Mouse (Mus musculus) bone marrow, adult 2 months (tissue): ENCODE measurements at regions not wholly inside any gene's neighbourhood (a gene's known extent, or its start where the extent isn't known, plus 50 kb on each side); places are given as distances from the start of the nearest gene placed in this dataset.

Experiments
- H3K27ac ChIP-seq: fragments of 200-500 bp; 2 replicates; pipeline ENCODE4 v1.5.1; 2012; ENCODE audit warnings: low read depth, mild to moderate bottlenecking, control low read depth, inconsistent platforms, low read length; ENCODE audit not compliant: control insufficient read depth, poor library complexity, insufficient read depth
- H3K4me1 ChIP-seq: fragments of 200-500 bp; 2 replicates; pipeline ENCODE4 v1.6.1; 2011; ENCODE audit warnings: low read length; ENCODE audit not compliant: control insufficient read depth, insufficient read depth
- H3K4me3 ChIP-seq: fragments of 200-500 bp; replicated peaks from 2 replicates; pipeline ENCODE3; 2011; ENCODE audit warnings: mild to moderate bottlenecking, low read depth, low read length, control low read depth; ENCODE audit not compliant: control insufficient read depth
- CTCF ChIP-seq: fragments of 200-500 bp; IDR thresholded peaks from 2 replicates; pipeline ENCODE4 v1.5.1; 2011; ENCODE audit warnings: low read length, control low read depth; ENCODE audit not compliant: control insufficient read depth, insufficient read depth
- POLR2A ChIP-seq: fragments of 200-500 bp; IDR thresholded peaks from 2 replicates; pipeline ENCODE4 v1.6.1; 2011; ENCODE audit warnings: low read depth, mild to moderate bottlenecking, control low read depth, low read length, borderline replicate concordance; ENCODE audit not compliant: control insufficient read depth
- WGBS: fragments of 180-500 bp; shearing (Covaris S2); methylation state at CpG from one replicate; pipeline ENCODE4 v1.1.7; 2018; 5-methylcytosine and 5-hydroxymethylcytosine counted together

DNA sequence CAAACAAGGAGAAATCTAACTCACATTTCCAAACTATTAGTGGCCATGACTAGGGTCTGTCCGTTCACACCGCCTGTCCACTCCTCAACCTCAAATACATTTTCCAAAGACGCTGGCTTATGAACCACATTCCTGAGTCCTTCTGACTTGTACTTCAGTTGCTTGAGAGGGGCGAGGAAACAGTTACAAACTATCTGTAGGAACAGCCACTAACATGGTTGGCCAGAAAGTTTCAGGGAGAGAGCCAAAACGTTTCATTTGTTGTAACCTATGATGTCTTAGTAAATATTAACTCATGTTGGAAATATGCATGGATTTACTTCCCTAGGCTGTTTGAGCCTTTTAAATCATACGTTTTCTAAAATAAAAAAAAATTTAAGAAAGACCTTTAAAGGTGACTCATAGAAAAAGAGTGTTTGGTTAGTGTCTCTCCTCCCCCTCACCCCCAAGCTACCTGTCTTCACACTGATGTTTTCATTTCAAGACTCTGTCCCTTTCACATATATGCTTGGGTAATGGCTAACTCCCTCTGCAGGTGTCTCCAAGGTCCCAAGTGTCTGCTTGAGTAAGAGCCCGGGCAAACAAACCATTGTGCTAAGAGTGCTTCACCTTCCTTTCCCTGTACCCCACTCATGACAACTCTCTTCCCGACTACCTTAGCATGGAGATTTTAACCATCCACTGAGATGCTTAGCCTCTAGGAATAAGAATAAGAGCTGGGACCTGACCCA, 101.1 kb downstream of the Lyplal1 start:
- 67% methylated on average over 8 of the region's 8 CpGs for WGBS
- H3K4me1 ChIP-seq = no peaks in the 10 kb centered on the region
- H3K27ac ChIP-seq = no peak overlapping the region
- TF ChIP-seq POLR2A (no peak), CTCF (no peak)
- H3K4me3 ChIP-seq = no peak overlapping the region

DNA sequence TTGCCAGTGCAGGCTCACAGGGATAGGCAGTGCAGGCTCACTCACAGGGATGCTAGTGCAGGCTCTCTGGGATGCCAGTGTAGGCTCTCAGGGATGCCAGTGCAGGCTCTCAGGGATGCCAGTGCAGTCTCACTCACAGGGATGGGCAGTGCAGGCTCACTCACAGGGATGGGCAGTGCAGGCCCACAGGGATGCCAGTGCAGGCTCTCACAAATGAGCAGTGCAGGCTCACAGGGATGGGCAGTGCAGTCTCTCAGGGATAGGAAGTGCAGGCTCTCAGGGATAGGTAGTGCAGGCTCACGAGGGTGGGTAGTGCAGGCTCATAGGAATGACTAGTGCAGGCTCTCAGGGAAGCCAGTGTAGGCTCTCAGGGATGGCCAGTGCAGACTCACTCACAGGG, 99.6 kb downstream of the Lyplal1 start:
- Histone ChIP-seq H3K27ac (no peak overlapping the region), H3K4me3 (no peak overlapping the region), H3K4me1 (no peaks in the 10 kb centered on the region)
- 25% methylated on average over 1 of the region's 1 CpGs for WGBS
- no peak for TF ChIP-seq CTCF
- no peak for TF ChIP-seq POLR2A

GRCm38 (mm10) chr1:186019511-186019910, 97.6 kb downstream of the Lyplal1 start:
- WGBS = 73% methylated on average over 5 of the region's 5 CpGs
- no peak overlapping the region for H3K4me3 ChIP-seq
- H3K4me1 ChIP-seq = no peaks in the 10 kb centered on the region
- TF ChIP-seq POLR2A (no peak), CTCF (no peak)
- H3K27ac ChIP-seq = no peak overlapping the region

GRCm38 (mm10) chr1:186031951-186032350, 85.2 kb downstream of the Lyplal1 start:
- no peak for TF ChIP-seq POLR2A
- 81% methylated on average over 10 of the region's 10 CpGs for WGBS
- H3K27ac ChIP-seq = no peak overlapping the region
- no peaks in the 10 kb centered on the region for H3K4me1 ChIP-seq
- no peak overlapping the region for H3K4me3 ChIP-seq

- 54% methylated on average over 2 of the region's 2 CpGs for WGBS
- TF ChIP-seq POLR2A (no peak), CTCF (no peak)
- H3K4me3 ChIP-seq = no peak overlapping the region
- H3K4me1 ChIP-seq = no peaks in the 10 kb centered on the region
- H3K27ac ChIP-seq = no peak overlapping the region
Measured at GRCm38 (mm10) chr1:186034443-186034842, 82.7 kb downstream of the Lyplal1 start.
